Mouse (Mus musculus) cortical plate, adult 2 months (tissue): Measurements from ENCODE around the gene Ybey.

Experiments
- CTCF ChIP-seq: fragments of 200-500 bp; IDR thresholded peaks from 2 replicates; pipeline ENCODE4 v1.5.1; 2011; ENCODE audit warnings: mild to moderate bottlenecking, control low read depth, low read length; ENCODE audit not compliant: insufficient read depth; ENCODE audit errors: extremely low read depth
- POLR2A ChIP-seq: fragments of 200-500 bp; IDR thresholded peaks from 2 replicates; pipeline ENCODE4 v1.6.1; 2011; ENCODE audit warnings: mild to moderate bottlenecking, low read length, control low read depth; ENCODE audit not compliant: insufficient read depth; ENCODE audit errors: extremely low read depth

- TF ChIP-seq CTCF = peak; percentile 49
- no peak for TF ChIP-seq POLR2A
These were observed 44.2 kb upstream of the Ybey start for GRCm38 (mm10) chr10:76512965-76513583.
